Mouse (Mus musculus): ENCODE data around the gene Fez2. TPM values are rescaled to one million over a fixed set of nuclear protein-coding genes. Genes with fewer than 3 reads are reported as not detected.

The Fez2 gene
- polyA plus RNA-seq, 1 experiment from 2014 or later, result 44.8 TPM

DNA sequence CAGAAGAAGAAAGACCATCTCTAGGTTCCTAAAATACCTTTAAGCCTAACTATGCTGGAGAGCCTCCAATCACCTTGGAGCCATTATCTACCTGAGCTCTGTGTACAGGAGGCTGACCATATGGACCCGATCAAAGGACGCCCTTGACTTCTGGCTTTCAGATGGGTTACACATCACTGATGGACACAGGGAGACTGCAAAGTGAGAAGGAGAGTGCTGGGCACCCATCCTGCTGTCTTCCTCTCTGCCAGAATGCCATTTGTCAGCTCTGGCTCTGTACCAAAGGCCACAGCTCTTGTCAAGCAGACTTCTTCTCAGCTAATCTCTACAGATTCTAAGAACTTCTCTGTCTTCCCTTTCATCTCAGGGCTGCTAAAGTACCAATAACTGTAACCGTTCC is 12.6 kb downstream of the Fez2 start:
- Histone ChIP-seq H3K27me3 (no peaks in the 10 kb centered on the region), H3K27ac (no peak overlapping the region), H3K9me3 (replicated peaks) (no peaks in the 10 kb centered on the region), H3K4me2 (replicated peaks) (no peak overlapping the region), H3K9ac (no peak overlapping the region), H3K36me3 (peaks cover 21% of the 10 kb centered on the region), H3K4me1 (peaks cover 6% of the 10 kb centered on the region; the same call in 1 of the 2 replicates), H3K4me3 (no peak overlapping the region)
- no peak for ATAC-seq (ENCODE audit: low FRiP score)
- WGBS, result 99% methylated on average over 3 of the region's 3 CpGs

DNA sequence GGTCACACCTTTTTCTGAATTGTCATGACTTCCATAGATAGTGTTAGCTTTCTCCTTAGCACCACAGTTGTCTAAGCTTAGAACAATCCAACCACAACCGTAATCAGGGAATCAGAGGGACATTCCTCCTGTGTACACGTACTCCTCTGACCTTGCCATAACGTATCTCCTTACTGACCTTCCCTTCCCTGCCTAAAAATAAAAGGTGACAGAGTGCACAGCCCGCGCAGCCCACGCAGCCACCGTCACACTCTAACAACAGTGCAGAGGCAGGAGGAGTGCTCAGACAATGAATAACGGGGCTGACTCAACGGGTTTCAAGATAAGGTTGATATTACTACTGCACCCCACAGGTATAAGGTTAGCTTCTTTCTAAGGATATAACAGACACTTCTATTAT is 14.1 kb downstream of the Fez2 start:
- no peak for ATAC-seq (ENCODE audit: low FRiP score)
- H3K27ac ChIP-seq, result no peak overlapping the region
- H3K9me3 ChIP-seq (replicated peaks), result no peaks in the 10 kb centered on the region
- no peak overlapping the region for H3K4me2 ChIP-seq (replicated peaks)
- H3K4me1 ChIP-seq, result no peaks in the 10 kb centered on the region
- H3K9ac ChIP-seq, result no peak overlapping the region
- H3K36me3 ChIP-seq, result peaks cover 22% of the 10 kb centered on the region
- H3K4me3 ChIP-seq, result no peak overlapping the region
- H3K27me3 ChIP-seq, result no peaks in the 10 kb centered on the region
- 87% methylated on average over 9 of the region's 9 CpGs for WGBS

DNA sequence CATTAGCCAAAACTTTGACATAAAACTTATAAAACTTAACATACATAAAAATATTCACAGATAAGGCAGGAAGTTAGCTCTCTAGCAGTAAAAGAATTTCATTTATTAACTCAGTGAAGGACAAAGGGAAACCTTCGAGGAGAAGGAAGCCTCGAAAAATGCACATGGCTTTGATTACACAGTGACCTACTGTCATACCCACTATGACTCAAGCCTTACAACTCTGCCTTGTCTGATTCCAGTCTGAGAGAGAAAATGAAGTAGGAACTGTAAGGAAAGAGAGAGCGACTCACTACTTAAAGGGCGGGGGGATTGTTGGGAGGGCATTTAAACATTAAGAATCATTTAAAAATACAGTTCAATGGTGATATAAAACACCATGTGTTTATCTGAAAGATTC is 14.7 kb downstream of the Fez2 start:
- Histone ChIP-seq H3K4me3 (no peak overlapping the region), H3K4me1 (no peaks in the 10 kb centered on the region), H3K9me3 (replicated peaks) (no peaks in the 10 kb centered on the region), H3K36me3 (peaks cover 22% of the 10 kb centered on the region), H3K27me3 (no peaks in the 10 kb centered on the region), H3K9ac (no peak overlapping the region), H3K27ac (no peak overlapping the region), H3K4me2 (replicated peaks) (no peak overlapping the region)
- no peak for ATAC-seq (ENCODE audit: low FRiP score)
- 76% methylated on average over 4 of the region's 4 CpGs for WGBS

DNA sequence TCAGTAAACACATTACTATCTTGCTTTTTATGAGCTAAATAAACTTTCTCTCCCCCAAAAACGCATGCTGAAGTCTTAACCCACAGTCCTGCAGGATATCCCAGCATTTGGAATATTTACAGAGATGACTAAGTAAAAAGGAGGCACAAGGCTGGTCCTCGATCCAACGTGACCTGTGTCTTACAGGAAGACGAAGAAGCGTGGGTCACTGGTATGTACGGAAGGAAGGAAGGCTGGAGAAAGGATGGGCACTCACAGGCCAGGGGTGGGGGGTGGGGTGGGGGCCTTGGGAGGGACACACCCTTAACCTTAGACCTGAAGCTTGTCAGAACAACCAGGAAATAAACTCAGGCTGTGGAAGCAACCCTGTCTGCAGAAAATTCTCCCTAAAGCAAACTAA is 15.8 kb downstream of the Fez2 start:
- no peak overlapping the region for H3K27ac ChIP-seq
- H3K36me3 ChIP-seq, result peaks cover 22% of the 10 kb centered on the region
- no peaks in the 10 kb centered on the region for H3K4me1 ChIP-seq
- no peak overlapping the region for H3K4me2 ChIP-seq (replicated peaks)
- no peaks in the 10 kb centered on the region for H3K9me3 ChIP-seq (replicated peaks)
- ATAC-seq (ENCODE audit: low FRiP score), result no peak
- no peaks in the 10 kb centered on the region for H3K27me3 ChIP-seq
- WGBS, result 85% methylated on average over 6 of the region's 6 CpGs
- no peak overlapping the region for H3K4me3 ChIP-seq
- H3K9ac ChIP-seq, result no peak overlapping the region

DNA sequence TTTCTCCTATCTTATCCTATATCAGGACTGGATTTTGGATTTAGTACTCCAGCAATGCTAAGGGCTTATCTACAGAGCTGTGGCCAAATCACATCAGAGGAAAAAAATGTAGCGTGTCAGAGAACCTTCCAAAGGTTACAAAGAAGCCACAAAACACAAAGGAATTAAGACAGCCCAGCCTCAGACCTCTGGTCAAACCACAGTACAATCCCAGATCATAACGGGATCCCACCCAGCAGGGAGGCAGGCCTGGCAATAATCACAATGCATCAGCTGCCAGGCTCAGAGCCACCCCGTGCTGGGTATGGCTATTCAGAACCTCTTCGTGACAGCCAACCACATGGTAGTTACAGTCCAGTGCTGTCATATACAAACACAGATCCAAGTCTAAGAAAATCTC is 16.2 kb downstream of the Fez2 start:
- Histone ChIP-seq H3K36me3 (peaks cover 22% of the 10 kb centered on the region), H3K27me3 (no peaks in the 10 kb centered on the region), H3K4me3 (no peak overlapping the region), H3K9me3 (replicated peaks) (no peaks in the 10 kb centered on the region), H3K4me2 (replicated peaks) (no peak overlapping the region), H3K9ac (no peak overlapping the region), H3K4me1 (no peaks in the 10 kb centered on the region), H3K27ac (no peak overlapping the region)
- 45% methylated on average over 4 of the region's 4 CpGs for WGBS
- ATAC-seq (ENCODE audit: low FRiP score), result no peak

DNA sequence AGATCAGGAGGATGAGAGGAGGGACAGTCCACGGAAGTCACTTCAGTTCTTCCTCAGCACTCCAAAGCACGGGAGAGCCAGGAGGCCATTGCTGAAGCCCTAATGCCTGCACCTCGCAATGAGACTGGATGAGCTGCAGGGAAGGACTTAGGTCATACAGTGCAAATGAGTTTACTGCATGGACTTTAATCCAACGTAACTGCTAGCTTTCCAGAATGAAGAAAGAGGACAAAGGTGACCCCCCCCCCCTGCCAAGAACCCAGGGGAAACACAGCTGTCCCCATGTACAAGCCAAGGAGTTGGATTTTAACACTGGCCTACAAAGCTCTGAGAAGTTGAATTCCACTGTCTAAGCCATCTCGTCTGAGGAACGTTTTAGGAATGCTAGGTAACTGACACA is 16.6 kb downstream of the Fez2 start:
- Histone ChIP-seq H3K27me3 (no peaks in the 10 kb centered on the region), H3K4me1 (no peaks in the 10 kb centered on the region), H3K9me3 (replicated peaks) (no peaks in the 10 kb centered on the region), H3K4me2 (replicated peaks) (no peak overlapping the region), H3K9ac (no peak overlapping the region), H3K4me3 (no peak overlapping the region), H3K27ac (no peak overlapping the region), H3K36me3 (peaks cover 22% of the 10 kb centered on the region)
- no peak for ATAC-seq (ENCODE audit: low FRiP score)
- WGBS, result 80% methylated on average over 6 of the region's 6 CpGs

DNA sequence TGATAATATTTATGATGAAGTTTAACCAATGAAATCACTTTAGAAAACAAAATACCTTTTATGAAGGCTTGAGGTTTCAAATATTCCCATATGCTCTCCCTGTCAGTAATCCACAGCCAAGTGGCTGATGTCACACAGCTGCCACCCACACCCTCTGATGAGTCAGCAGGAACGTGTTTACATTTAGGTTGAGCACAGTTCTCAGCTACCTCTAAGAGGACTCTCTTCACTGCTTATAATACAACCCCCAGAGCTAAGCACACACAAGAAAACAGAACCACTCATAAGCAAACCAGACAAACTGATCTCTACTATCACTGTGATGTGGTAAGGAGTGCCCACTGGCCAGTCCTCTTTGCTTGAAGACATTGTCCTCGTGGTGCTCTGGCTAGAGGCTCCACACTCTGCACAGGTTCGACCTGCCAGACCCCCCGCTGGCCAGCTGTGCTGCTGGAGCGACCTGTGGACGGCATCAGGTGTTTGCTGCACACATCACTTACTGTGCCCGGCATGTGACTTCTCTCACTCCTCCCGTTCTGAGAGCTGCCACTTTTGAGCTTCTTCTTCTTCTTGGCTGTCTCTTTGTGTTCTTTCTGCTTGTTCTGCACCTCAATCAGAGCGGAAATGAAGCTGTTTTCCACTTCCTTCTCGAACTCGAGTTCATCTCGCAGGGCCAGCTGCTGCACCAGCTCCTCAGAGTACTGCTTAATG is 17.7 kb downstream of the Fez2 start:
- no peak for ATAC-seq (ENCODE audit: low FRiP score)
- H3K27ac ChIP-seq, result no peak overlapping the region
- peaks cover 22% of the 10 kb centered on the region for H3K36me3 ChIP-seq
- no peaks in the 10 kb centered on the region for H3K27me3 ChIP-seq
- no peaks in the 10 kb centered on the region for H3K9me3 ChIP-seq (replicated peaks)
- H3K4me2 ChIP-seq (replicated peaks), result no peak overlapping the region
- 80% methylated on average over 12 of the region's 12 CpGs for WGBS
- H3K9ac ChIP-seq, result no peak overlapping the region
- no peaks in the 10 kb centered on the region for H3K4me1 ChIP-seq
- no peak overlapping the region for H3K4me3 ChIP-seq

DNA sequence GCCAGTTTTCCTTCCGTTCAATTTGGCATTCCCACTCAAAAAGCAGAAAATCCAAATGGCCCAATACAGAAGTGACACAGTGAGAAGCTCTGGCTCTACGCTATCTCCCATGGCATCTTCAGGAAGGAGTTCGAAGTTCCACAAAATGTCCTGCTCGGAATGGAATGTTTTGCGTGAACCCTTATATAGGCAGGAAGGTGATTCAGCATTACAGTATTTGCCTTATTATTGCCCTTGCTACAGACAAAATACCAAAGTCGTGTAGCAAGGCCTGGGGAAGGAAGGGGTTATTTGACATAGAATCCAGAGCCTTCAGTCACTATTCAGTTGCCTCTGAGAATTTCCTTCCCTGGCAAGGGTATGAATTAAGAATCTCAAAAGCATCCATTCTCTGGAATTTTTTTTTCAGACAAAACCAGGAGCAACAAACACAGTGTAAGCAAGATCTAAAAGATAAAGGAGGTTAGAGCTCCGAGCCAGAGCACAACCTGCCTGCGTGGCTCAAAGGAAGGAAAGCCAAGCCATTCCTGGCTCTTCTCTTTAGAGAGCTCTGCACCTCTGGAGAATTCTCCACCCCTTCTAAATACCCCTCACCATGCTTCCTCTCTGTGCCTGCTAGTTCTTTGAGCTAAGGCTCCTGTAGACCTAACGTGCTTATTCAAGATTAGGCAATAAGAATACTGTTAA is 25.4 kb downstream of the Fez2 start:
- Histone ChIP-seq H3K27me3 (no peaks in the 10 kb centered on the region), H3K9ac (no peak overlapping the region), H3K4me1 (no peaks in the 10 kb centered on the region), H3K4me2 (replicated peaks) (no peak overlapping the region), H3K36me3 (no peaks in the 10 kb centered on the region), H3K4me3 (no peak overlapping the region), H3K9me3 (replicated peaks) (no peaks in the 10 kb centered on the region), H3K27ac (no peak overlapping the region)
- 85% methylated on average over 9 of the region's 9 CpGs for WGBS
- no peak for ATAC-seq (ENCODE audit: low FRiP score)

DNA sequence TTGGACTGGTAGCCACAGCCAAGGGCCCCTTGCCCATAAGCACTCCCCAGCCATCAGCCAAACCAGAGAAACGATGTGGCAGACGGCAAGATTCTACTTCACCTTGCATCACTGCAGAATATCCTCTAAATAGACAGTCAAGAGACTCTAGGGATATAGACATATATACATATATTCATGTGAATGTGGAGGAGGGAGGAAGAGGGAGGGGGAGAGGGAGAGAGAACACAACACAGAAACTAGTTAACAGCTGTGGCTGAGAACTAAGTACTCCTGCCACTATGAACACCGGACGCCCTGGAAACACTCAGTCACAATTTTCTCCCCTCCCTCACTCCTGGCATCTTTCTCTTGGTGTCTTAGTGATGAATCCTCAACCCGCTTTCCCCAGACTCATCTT is 28.4 kb downstream of the Fez2 start:
- no peak overlapping the region for H3K27ac ChIP-seq
- no peaks in the 10 kb centered on the region for H3K27me3 ChIP-seq
- H3K9me3 ChIP-seq (replicated peaks), result no peaks in the 10 kb centered on the region
- H3K4me2 ChIP-seq (replicated peaks), result no peak overlapping the region
- H3K4me1 ChIP-seq, result no peaks in the 10 kb centered on the region
- no peak overlapping the region for H3K4me3 ChIP-seq
- no peak for ATAC-seq (ENCODE audit: low FRiP score)
- 95% methylated on average over 5 of the region's 5 CpGs for WGBS
- no peak overlapping the region for H3K9ac ChIP-seq
- no peaks in the 10 kb centered on the region for H3K36me3 ChIP-seq

DNA sequence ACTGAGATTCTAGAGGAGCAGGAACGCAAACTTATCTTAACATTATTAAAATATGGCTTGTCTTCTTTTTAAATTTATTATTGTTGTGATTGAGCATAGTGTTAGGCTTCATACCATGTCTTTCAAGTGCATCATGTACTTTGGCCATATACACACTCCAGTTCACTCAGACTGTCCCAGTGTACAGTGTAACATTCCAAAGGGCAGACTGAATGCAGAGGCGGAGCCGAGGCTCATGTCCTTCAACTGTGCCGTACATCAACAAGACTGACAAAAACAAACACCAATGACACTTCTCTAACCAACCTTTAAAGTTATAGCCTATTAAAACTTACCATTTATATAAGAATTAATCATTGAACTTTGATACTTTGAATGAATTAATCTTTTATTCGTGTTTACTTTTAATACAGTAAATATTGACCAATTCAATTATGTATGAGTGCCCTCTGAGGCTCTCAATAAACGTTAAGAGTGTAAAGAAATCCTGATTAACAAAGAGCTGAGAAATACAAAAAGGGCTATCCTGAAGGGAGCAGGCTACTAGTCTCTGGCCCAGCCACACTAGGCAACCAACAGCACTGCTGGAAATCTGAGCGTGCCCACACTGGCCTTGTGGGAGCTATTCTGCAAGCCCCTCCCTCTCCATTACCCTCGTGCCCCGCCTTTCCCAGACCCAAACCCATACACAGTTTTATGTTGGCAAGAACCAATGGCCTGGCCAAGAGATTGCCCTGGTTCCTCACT is 29.7 kb downstream of the Fez2 start:
- Histone ChIP-seq H3K4me3 (no peak overlapping the region), H3K9ac (no peak overlapping the region), H3K36me3 (no peaks in the 10 kb centered on the region), H3K9me3 (replicated peaks) (no peaks in the 10 kb centered on the region), H3K4me1 (no peaks in the 10 kb centered on the region), H3K27me3 (no peaks in the 10 kb centered on the region), H3K4me2 (replicated peaks) (no peak overlapping the region), H3K27ac (no peak overlapping the region)
- ATAC-seq (ENCODE audit: low FRiP score), result no peak
- WGBS, result 85% methylated on average over 9 of the region's 9 CpGs

DNA sequence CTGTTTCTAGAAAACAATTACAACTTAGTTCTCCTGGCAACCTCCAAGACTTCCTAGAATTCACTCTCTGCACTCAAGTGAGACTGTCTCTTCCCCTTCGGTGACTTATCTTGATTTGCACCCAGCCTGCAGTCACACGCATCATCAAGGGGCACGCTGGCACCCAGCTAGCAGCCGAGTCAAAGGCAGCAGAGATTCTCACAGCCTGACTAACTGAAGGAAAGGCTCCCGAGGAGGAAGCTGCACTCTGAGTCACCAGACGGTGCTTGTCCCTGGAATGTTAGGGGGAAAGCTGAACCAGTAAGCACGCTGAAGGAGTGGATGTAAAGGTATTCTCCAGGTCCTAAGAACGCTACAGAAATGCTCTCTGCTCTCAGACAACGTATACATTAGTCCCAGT is 30.3 kb downstream of the Fez2 start:
- no peak overlapping the region for H3K9ac ChIP-seq
- no peak overlapping the region for H3K4me2 ChIP-seq (replicated peaks)
- H3K27ac ChIP-seq, result no peak overlapping the region
- H3K4me3 ChIP-seq, result no peak overlapping the region
- 87% methylated on average over 9 of the region's 9 CpGs for WGBS
- H3K27me3 ChIP-seq, result no peaks in the 10 kb centered on the region
- H3K9me3 ChIP-seq (replicated peaks), result no peaks in the 10 kb centered on the region
- H3K4me1 ChIP-seq, result no peaks in the 10 kb centered on the region
- ATAC-seq (ENCODE audit: low FRiP score), result no peak
- H3K36me3 ChIP-seq, result no peaks in the 10 kb centered on the region

DNA sequence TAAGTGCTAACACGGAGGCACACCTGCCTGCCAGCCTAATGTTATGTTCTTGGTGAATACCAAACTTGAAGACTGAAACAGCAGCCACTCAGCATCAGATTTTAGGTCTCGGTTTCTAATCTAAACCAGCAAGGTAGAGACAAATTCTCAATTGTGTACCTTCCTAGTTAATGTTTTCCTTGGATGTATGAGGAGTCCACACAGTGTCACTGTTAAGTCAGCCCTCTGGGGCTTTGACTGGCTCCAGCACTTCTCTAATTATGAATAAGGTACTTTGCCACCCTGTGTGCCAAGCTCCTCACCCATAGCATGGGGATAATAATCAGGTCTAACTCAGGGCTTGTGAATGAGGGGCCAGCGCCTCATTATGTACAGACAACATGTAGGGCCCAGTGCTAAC is 35.6 kb downstream of the Fez2 start:
- Histone ChIP-seq H3K27ac (no peak overlapping the region), H3K27me3 (no peaks in the 10 kb centered on the region), H3K9ac (no peak overlapping the region), H3K9me3 (replicated peaks) (no peaks in the 10 kb centered on the region), H3K4me1 (no peaks in the 10 kb centered on the region), H3K4me2 (replicated peaks) (no peak overlapping the region), H3K36me3 (peaks cover 23% of the 10 kb centered on the region), H3K4me3 (no peak overlapping the region)
- 94% methylated on average over 3 of the region's 3 CpGs for WGBS
- no peak for ATAC-seq (ENCODE audit: low FRiP score)
